Mouse (Mus musculus) kidney, adult 11 months (tissue): ENCODE measurements around the gene Pnliprp2.

Source experiments
- DNase-seq: peaks from one replicate; pipeline ENCODE4 v3.0.0; 2022

Pnliprp2 gene

DNA sequence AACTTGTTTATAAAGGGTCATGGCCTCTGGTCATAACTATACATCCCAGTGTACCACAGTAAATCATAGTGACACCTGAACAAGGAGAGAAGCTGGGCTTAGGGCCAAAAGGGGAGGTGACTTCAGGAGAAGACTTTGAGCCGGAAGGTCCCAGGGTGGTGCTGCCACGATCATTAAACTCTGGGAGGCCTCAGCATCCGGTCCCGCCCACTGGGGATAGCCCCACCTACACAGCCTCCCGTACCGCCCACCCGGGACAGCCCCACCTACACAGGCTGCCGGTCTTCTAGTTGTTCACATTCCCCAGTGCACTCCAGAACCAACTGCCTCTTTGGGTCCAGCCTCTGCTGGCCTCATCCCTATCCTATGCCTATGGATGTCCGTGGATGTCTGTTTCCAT lies at the start of gene Pnliprp2:
TSS of gene Pnliprp2 (plus strand) at position 297 of the 400 bp plus-strand sequence.
- peak; percentile 42 for DNase-seq

DNA sequence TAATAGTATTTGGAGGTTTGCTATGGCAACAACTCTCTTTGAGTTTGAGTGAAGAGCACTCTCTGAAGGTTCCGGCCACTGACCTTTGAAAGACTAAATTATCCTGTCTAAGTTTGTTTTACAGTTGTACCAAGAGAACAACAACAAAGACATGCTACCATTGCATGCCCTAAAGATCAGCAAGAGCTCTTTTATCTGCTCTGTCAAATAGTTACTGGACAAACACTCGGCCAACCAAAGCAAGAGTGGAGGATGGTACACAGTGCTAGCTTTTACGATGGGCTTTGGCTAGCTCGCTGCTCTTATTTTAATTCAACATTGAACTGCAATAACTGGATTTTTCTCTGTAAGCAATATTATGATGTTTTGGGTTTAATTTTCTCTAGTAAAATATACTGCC lies 41.6 kb upstream of the Pnliprp2 start:
- DNase-seq = no peak

DNA sequence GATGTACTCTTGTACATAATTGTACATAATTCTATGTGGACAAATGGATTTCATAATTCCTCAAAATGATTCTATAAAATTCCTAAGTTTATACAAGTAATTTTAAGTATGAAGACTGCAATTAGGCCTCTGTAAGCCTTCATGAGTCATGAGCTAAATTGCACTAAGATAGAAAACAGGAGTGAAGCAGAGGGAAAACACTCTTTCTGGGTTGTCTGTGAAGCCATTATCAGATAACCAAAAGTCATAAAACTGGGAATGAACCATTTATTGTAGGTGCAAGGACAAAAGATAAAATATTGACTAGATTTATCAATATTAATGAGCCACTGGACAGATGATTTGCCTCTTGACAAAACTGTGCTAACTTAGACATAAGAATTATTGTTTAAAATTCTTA lies 39.1 kb upstream of the Pnliprp2 start:
- no peak for DNase-seq

DNA sequence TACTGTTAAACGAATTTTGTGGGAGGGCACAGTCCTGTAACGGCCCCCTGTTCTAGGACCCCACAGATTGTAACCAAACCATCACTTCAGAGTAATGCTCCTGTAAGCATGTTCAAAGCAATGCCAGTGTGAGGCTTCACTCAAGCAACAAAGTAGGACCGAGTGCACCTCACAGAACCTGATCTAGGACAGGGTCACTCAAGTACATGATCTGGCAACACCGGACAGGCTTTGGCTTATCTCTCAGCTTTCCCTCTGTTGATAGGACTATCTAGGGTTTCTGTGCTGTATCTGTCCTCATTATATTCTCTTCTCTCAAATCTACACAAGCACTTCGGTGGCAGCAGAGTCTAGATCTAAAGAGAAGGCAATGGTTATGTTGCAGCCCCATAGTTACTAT lies 33.0 kb upstream of the Pnliprp2 start:
- DNase-seq = no peak

DNA sequence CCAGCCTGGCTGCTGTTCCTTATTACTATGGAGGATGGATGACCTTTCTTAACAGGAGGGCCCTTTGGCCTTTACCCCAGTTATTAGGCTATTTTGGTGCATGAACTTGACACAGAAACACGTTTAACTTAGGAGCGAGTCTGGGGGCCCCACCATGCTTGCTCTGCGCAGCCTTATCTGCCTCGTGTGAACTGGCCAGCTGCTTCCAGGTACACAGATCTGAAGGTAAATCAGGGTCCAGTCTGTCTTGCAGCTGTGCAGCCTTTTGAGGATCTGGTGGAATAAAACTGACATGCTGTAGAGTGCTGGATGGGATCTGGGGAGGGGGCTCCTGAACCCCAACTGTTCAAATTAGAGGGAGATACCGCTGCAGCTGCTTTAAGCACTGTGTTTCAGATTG lies 31.8 kb upstream of the Pnliprp2 start:
- no peak for DNase-seq

DNA sequence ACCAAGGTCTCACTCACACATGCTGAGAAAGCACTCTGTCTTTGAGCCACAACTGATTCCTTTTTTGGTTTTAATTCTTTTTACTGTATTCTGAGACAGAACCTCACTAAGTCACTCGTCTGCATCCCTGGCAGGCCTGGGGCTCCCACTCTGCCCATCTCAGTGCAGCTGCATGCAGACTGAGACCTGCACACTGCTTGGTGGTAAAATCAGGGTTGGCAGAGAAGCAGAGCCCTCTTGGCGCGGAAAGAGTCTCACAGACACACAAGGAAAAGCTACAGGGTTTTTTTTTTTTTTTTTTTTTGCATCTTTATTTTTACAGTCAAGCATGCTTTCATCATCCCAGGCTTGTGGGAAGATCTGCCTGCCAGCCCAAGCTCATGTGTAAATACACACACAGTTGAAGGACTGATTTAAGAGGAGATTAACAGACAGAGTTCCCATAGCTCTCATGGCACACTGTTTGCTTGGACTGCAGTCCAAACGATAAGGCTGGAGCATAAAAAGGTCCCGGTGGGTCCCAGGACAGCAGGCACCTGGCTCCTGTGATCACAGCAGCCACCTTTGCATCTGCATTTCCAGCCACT lies 31.0 kb upstream of the Pnliprp2 start, which contains the start of gene Pnliprp1:
TSS of gene Pnliprp1 (plus strand) at position 443 of the 587 bp plus-strand sequence.
- DNase-seq = no peak

DNA sequence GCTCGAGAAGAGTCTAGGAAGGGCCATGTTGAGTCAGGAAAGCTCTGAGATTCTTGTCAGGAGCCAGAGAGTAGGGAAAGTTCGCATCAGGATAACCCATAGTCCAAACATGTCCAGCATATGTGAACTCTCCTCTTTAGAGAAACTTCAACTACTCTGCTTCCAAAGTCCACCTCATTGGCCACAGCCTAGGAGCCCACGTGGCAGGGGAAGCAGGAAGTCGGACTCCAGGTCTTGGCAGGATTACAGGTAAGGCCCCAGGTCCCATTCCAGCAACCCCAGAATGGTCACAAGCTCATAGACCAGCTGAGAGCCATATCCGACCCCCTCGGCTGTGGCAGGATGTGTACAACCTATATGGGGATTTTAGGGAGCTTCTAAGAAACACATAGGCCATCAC lies 26.3 kb upstream of the Pnliprp2 start:
- peak; percentile 61 for DNase-seq

DNA sequence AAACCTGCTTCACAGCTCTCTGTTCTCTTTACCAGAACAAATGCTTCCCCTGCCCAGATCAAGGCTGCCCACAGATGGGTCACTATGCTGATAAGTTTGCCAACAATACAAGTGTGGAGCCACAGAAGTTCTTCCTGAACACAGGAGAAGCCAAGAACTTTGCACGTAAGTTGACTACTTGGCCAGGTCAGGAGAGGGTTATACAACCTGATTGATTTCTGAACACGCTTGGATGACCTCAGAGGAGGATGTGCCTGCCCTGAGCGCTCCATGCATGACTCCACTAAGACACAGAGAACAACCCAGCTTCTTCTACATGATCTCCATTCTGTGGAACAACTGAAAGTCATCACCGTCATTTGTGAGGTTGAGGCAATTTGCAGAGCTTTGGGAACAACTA lies 21.4 kb upstream of the Pnliprp2 start:
- DNase-seq = peak; percentile 6

DNA sequence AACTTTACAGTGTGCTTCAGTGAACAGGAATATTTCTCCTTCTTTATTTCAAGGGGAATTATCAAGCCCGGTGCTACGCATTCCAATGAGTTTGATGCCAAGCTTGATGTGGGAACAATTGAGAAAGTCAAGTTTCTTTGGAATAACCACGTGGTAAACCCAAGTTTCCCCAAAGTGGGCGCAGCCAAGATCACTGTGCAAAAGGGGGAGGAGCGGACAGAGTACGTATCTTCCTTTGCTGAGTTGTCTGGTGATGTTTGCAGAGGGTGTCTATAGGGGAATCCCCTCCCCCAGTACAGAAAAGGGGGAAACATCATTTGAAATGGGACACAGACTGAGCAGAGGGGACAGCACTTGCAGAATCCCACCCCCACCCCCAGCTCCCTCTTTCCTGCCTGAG lies 18.5 kb upstream of the Pnliprp2 start:
- DNase-seq = no peak

DNA sequence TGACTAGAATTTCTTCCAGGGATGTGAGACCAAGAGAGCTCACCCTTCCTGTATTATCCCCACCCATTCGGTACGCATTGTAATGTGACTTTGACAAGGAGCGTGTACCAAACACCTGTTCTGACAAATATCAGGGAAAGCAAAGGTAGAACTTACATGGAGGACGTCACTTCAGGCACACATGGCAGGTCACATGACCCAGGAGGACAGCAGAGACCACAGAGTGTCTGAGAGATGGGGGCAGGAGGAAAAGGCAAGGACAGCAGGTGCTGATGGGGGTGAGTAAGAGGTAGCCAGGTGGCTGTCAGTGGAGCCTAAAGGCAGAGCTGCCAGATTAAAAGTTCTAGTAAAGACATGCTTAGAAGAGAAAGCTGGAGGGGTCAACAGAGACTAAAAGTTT lies 16.8 kb upstream of the Pnliprp2 start:
- DNase-seq = no peak

DNA sequence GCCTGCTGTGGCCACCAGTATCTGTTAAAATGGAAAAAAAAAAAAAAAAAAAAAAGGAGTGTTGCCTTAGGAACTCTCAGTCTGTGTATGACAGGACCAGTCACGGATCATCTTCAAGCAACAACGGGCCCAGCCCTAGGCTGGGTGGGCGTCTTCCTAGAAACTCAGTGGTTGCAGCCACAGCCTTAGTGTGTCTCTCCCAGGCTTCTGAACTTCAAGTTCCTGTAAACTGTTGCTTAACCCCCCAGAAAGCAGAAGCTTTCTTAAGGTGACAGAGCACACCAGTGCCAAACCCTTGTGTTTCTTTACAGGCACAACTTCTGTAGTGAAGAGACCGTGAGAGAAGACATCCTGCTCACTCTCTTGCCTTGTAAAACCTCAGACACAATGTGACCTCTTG lies 15.8 kb upstream of the Pnliprp2 start:
- DNase-seq = no peak

DNA sequence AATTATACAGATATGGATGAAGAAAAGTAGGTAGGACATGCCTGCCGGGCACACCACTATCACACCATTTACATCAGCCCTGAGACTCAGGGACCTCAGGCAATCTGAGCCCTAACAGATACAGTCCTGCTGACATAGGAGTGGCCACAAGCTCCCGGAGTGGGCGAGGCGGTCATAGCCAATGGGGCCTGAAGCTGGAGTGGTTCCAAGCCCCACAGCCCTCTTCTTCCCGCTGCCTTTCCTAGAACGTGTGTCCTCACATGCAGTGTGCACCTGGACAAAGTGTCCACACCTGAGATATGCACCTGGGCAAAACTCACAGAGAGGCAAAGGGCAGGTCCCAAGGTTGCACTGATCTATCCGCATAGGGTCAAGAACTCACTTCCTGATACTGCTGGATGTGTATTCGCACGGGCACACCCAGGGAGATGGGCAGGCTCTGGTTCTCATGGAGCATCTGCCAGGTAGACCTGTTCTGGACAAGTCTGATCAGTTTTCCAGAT lies 12.0 kb upstream of the Pnliprp2 start:
- no peak for DNase-seq

DNA sequence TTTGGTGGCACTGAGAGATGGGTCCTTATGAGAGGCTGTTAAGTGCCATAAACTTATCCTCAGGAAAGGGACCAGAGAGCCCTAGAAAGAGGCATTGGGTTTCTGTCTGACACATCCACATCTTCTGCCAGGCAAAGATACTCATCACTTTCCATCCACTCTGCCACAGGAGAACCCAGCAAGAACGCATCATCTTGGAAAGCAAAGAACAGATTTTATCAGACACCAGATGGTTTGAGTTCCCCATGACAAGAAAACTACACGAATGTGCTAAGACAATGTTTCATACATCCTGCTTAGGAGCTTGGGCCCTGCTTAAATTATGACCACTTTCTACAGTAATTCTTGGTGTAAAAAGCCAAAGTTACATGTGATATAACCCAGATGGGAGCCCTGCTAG lies 8.7 kb upstream of the Pnliprp2 start:
- no peak for DNase-seq

DNA sequence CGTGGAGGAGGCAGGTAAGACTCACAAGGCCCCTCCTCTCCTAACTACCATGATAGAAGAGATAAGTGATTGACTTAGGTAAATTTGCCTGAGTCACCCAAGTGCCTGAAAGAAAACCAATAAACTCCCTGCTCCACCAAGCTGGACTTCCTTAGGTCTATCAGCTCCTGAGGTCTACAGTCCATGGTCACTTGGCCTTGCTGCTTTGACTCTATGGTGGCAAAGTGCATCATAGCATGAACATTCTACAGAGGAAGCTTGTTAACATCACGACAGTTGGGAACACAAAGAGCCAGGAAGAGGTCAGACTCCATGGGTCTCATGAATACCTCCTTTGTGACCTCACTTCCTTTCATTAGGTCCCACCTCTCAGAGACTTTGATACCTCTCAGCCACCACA lies 8.0 kb upstream of the Pnliprp2 start:
- no peak for DNase-seq

DNA sequence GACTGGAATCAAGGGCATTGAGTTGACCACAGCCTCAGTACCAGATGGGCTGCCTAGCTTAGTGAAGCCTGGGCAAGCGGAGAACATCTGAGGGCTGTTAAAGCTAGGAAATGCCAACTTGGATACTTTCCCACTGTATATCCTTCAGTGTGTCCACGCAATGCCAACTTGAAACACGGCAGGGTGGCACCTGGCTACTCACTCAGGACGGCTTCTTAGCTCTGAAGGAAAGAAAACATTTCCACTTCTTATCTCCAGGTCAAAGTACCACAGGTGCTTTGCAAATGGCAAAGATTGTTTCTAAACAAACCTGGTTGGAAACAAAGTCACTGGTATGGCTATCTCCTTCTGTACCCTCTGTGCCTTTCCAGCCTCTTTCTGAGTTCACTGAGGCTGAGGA lies 648 bp upstream of the Pnliprp2 start:
- no peak for DNase-seq

DNA sequence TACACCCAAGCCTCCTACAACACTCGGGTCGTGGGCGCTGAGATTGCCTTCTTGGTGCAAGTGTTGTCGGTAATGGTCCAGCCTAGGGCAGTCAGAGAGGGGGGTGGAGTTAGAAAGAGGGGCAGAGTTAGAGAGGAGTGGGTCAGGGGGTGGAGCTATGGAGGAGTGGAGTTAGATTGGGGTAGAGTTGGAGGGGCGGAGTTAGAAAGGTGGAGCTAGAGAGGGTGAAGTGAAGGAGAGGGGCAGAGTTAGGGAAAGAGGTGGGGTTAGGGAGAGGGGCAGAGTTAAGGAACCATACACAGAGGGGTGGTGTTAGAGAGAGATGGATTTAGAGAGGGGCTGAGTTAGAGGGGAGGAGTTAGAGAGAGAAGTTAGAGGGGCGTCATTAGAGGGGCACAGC lies 2.8 kb downstream of the Pnliprp2 start:
- DNase-seq = no peak

DNA sequence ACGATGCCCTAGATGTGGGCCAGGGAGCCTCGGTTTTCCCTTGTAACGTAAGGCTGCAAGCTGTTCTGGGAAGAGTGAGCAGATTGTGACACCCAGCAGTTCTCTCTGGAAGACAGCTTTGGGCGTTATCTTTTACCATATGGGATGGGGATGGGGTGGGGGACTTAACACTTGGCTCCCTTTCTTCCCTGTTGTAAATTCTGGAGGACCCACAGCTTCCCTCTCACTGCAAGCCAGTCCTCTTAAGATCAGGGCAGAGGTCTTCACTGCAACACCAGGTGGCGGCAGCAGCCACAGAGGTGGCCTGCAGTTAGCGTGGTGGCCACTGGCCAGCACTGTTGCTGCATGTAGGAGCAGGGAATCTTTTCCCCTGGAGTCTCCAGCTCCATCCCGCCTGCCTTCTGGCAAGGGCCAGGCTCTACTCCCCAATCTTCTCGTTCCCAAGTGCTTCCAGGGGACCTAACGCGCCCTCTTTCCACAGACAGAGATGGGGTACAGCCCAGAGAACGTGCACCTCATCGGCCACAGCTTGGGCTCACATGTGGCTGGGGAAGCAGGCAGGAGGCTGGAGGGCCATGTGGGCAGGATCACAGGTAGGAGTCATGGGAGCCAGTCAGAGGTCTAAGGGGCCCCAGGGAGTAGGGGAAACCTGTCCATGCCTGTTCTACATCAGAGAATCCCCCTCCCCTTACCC lies 3.5 kb downstream of the Pnliprp2 start:
- DNase-seq = peak; percentile 20

DNA sequence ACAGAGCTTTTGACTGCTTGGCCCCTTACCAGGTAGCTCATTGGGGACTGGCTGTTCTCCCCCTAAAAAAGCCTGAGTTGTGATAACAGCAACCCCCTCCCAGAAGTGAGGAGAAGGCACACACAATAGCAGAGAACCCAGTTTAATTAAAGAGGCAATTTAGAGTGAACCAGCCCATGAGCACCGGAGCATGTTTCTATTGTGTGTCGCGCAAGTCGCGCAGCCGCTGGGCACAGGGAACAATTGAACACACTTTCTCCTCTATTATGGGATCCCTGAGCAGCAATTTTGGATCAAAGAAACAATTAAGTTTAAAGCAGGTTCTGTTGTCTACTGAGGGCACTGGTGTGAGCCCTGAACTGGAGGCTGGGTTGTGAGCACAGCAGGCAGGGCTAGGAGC lies 7.8 kb downstream of the Pnliprp2 start:
- no peak for DNase-seq

DNA sequence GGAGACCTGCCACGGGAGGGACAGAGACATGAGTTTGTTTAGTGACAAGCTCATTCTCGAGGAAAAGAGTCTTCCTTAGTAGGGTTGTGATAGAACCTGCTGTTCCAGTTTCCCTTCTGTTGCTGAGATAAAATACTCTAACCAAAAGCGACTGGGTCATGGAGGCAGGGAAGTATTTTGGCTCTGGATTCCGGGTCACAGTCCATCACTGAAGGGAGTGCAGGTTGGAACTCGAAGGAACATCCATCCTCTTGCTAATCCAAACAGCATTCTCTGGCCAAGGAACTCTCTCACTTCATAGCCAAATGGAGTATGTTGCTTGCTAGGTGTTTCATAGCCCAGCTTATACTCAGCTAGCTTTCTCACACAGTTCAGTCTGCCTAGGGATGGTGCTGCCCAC lies 16.9 kb downstream of the Pnliprp2 start:
- DNase-seq = no peak

DNA sequence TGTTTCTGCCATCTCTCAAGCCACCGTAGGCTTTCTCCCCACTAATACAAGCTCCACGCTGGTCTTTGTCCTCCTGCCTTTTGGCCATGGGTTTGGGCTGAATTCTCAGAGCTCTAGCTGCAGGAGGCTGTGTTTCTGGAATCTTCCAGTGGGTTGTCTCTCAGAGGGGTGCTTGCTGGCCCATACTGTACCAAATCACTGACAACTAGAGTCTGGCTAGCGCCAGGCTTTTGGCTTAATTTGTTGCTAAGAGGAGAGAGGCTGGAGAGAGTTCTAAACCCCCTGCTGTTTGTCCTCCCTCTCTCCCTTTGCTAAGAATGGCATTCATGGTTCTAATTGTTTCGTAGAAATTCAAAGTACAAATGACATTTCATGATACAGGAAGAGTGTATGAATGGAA lies 22.0 kb downstream of the Pnliprp2 start:
- no peak for DNase-seq

DNA sequence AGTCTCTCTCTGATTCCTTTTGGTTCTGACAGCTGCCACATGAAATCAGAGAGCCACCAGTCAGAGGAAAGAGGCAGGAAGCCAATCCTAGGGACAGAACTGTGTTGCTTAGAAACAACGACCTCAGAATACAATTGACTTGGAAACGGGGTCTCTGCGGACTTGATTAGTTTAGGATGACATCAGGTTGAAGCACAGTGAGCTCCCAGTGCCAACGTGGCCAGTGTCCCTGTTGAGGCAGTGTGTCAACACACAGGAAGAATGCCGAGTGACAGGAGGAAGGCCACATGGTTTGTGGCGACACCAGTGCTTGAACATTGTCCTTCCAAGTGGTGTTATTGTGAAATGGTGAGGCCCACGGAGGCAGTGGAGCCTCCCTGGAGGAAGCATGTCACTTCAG lies 24.4 kb downstream of the Pnliprp2 start:
- no peak for DNase-seq

DNA sequence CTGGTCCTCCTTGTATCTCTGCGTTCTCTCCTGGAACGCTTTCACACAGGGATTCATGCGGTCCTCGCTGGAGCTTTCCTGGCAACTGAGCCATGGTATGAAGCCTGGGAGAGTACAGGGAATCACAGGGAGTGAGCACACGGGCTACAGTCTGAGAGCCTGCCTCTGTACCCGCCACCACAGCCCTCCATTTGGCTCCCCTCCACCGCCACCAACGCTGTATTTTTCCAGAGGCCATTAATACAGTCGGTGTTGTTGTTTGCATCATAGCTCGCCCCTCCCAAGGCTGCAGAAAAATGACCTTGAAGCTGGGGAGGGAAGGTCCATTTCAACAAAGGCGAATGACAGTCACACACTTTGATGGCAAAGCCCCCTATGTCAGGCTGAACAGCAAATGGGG lies 29.7 kb downstream of the Pnliprp2 start:
- DNase-seq = no peak

DNA sequence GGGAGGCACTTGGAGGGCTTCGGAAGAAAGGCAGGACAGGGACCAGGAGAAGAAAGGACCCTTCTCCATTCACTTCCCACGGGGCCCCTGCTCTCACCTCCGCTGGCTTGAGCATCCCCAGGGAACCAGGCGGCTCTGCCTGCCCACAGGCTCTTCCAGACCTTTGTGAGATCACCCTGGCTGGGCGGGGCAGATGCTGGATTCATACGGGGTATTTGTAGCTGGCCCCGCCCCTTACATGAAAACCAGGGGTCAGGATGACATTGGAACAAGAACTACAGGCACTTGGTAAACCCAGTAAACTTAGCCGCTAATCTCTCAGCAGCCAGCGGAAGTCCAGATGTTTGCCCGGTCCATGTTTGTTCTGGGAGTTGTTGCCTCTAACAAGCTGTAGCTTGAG lies 34.8 kb downstream of the Pnliprp2 start, which contains the start of gene 1700019N19Rik:
TSS of gene 1700019N19Rik (minus strand) at position 178 of the 400 bp plus-strand sequence.
- DNase-seq = no peak

DNA sequence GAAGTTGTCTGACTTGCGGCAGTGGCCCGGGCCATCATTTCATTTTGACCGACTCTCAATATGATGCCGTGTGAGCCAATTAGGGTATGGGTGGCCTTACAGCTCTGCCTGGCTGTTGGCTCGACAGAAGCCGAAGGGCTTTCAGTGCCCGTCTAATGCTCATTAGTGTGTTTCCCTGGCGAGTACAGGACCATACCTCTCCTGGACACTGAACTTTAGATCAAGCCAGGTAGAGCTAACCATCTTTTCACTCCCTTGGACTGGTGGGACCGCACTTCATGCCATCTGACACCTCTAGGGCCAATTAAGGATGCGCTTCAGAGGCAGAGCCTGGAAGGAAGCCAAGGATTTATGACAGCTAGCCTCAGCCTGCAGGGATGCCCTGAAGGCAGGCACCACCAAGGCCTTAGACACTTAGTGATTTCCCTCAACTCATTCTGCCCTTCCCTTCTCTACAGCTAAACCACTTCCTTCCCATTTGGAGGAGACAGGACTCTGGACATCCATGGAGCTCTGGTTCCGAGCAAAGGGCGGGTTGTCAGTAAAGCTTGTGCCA lies 35.7 kb downstream of the Pnliprp2 start:
- no peak for DNase-seq
